Mouse (Mus musculus) ES-E14 (cell line): ENCODE measurements around the gene Gnl3. TPM values are rescaled to one million over a fixed set of nuclear protein-coding genes. Genes with fewer than 3 reads are reported as not detected.

Experiments
- DNase-seq: peaks from one replicate; pipeline ENCODE4 v3.0.0-alpha.2; 2013; ENCODE audit warnings: low read depth, low spot score
- H3K27ac ChIP-seq: 2 replicates; pipeline ENCODE4 v1.5.1; 2012; ENCODE audit warnings: low read depth, mild to moderate bottlenecking, low read length, moderate library complexity, mixed read lengths; ENCODE audit not compliant: poor library complexity, insufficient read depth, severe bottlenecking
- H3K36me3 ChIP-seq: 2 replicates; pipeline ENCODE4 v1.6.1; 2012; ENCODE audit warnings: mild to moderate bottlenecking, low read length, moderate library complexity, mixed read lengths; ENCODE audit not compliant: control insufficient read depth, poor library complexity, insufficient read depth, severe bottlenecking
- H3K4me1 ChIP-seq, 2 experiments: fragments of 150-350 bp in 1 of 2; sonication (generic) in 1 of 2; 2 replicates each; pipeline ENCODE4 v1.6.1; 2012; ENCODE audit warnings: low read length in 2 of 2, mild to moderate bottlenecking in 1 of 2, mixed read lengths in 1 of 2; ENCODE audit not compliant: control insufficient read depth in 2 of 2, insufficient read depth in 2 of 2, poor library complexity in 1 of 2
- H3K4me3 ChIP-seq, 2 experiments: fragments of 150-350 bp in 1 of 2; sonication (generic) in 1 of 2; 2 replicates each; pipeline ENCODE4 v1.5.1; 2012; ENCODE audit warnings: low read length in 2 of 2, low read depth in 1 of 2, mild to moderate bottlenecking in 1 of 2, mixed read lengths in 1 of 2; ENCODE audit not compliant: insufficient read depth in 1 of 2, poor library complexity in 1 of 2, severe bottlenecking in 1 of 2
- H3K9ac ChIP-seq: 2 replicates; pipeline ENCODE4 v1.6.1; 2012; ENCODE audit warnings: low read depth, mild to moderate bottlenecking, low read length, mixed read lengths; ENCODE audit not compliant: poor library complexity, insufficient read depth, severe bottlenecking
- H3K9me3 ChIP-seq: fragments of 150-350 bp; sonication (generic); 2 replicates; pipeline ENCODE4 v1.6.1; 2012; ENCODE audit warnings: low read depth, mild to moderate bottlenecking, low read length; ENCODE audit not compliant: control insufficient read depth, insufficient read depth
- CHD2 ChIP-seq: IDR thresholded peaks from 2 replicates; pipeline ENCODE4 v1.6.1; 2014; ENCODE audit warnings: mild to moderate bottlenecking, low read depth, low read length, inconsistent platforms
- HCFC1 ChIP-seq: IDR thresholded peaks from 2 replicates; pipeline ENCODE4 v1.6.1; 2012; ENCODE audit warnings: low read length, inconsistent platforms, borderline replicate concordance; ENCODE audit not compliant: insufficient read depth
- MAFK ChIP-seq: IDR thresholded peaks from 2 replicates; pipeline ENCODE4 v1.6.1; 2014; ENCODE audit warnings: mild to moderate bottlenecking, low read depth, low read length, inconsistent platforms; ENCODE audit not compliant: insufficient read depth
- ZC3H11A ChIP-seq: IDR thresholded peaks from 2 replicates; pipeline ENCODE4 v1.6.1; 2012; ENCODE audit warnings: low read depth, mild to moderate bottlenecking, inconsistent platforms, low read length, borderline replicate concordance
- ZNF384 ChIP-seq: IDR thresholded peaks from 2 replicates; pipeline ENCODE4 v1.6.1; 2012; ENCODE audit warnings: low read depth, low read length, inconsistent platforms
- in situ Hi-C, 2 experiments: fragments of 600-800 bp; cut with MboI; formaldehyde crosslinking; loops; one replicate each; pipeline ENCODE4 v1.15.1; 2025; ENCODE audit warnings: low sequenced_read_pairs in 2 of 2, inconsistent platforms in 1 of 2; ENCODE audit not compliant: unreplicated experiment in 2 of 2
- total RNA-seq: library from RNA; depleted of rRNA; stranded (reverse); fragments of 300-350 nt; gene quantifications from 2 replicates; pipeline ENCODE4 v1.2.3, GENCODE M21; 2012

The Gnl3 gene
- total RNA-seq, 1 experiment = 377 TPM

GRCm38 (mm10) chr14:31022579-31022978 is 3.6 kb upstream of the Gnl3 start:
- Histone ChIP-seq H3K27ac (no peak overlapping the region), H3K9ac (no peak overlapping the region; the same call in 1 of the 2 replicates), H3K36me3 (peaks cover 9% of the 10 kb centered on the region), H3K4me3 (no peak overlapping the region), H3K9me3 (no peaks in the 10 kb centered on the region), H3K4me1 (peaks cover 1 to 2% of the 10 kb centered on the region in 2 experiments; a peak in 2 of 4 replicates)
- no peak for DNase-seq
- in situ Hi-C loops = no loop called here
- TF ChIP-seq MAFK = no peak
- TF ChIP-seq ZC3H11A = no peak
- TF ChIP-seq HCFC1 = no peak
- no peak for TF ChIP-seq CHD2
- no peak for TF ChIP-seq ZNF384

GRCm38 (mm10) chr14:31019331-31020205 is 616 bp upstream of the Gnl3 start:
- no peaks in the 10 kb centered on the region for H3K9me3 ChIP-seq
- peak overlapping the region; percentile 88 for H3K9ac ChIP-seq
- in situ Hi-C loops = no loop called here
- TF ChIP-seq HCFC1 (peak; percentile 44; the same call in 1 of the 2 replicates), MAFK (no peak), ZC3H11A (no peak), CHD2 (no peak), ZNF384 (peak; percentile 95)
- peak; percentile 41 for DNase-seq
- H3K36me3 ChIP-seq = peaks cover 32% of the 10 kb centered on the region
- peak overlapping the region; percentile 82 for H3K27ac ChIP-seq
- H3K4me1 ChIP-seq = peaks cover 4% of the 10 kb centered on the region in 2 experiments
- peak overlapping the region; percentile 90 to 92 for H3K4me3 ChIP-seq

- H3K9me3 ChIP-seq = no peaks in the 10 kb centered on the region
- H3K36me3 ChIP-seq = peaks cover 46% of the 10 kb centered on the region
- DNase-seq = no peak
- no peak for TF ChIP-seq ZC3H11A
- TF ChIP-seq CHD2 = 0 out of 2 replicates have a peak, but pooled peaks have one; percentile 34
- TF ChIP-seq HCFC1 = 0 out of 2 replicates have a peak, but pooled peaks have one; percentile 33
- TF ChIP-seq ZNF384 = no peak
- TF ChIP-seq MAFK = no peak
- in situ Hi-C loops = no loop called here
- H3K4me1 ChIP-seq = peaks cover 4% of the 10 kb centered on the region in 2 experiments
- H3K27ac ChIP-seq = no peak overlapping the region; the same call in 1 of the 2 replicates
- H3K4me3 ChIP-seq = peak overlapping the region; percentile 92 to 96
- H3K9ac ChIP-seq = peak overlapping the region; percentile 99
These were observed 1.1 kb downstream of the Gnl3 start for GRCm38 (mm10) chr14:31017854-31018253.

- Histone ChIP-seq H3K4me3 (no peak overlapping the region), H3K4me1 (peaks cover 4% of the 10 kb centered on the region in 2 experiments), H3K36me3 (peaks cover 56% of the 10 kb centered on the region), H3K9me3 (no peaks in the 10 kb centered on the region), H3K27ac (no peak overlapping the region), H3K9ac (no peak overlapping the region)
- DNase-seq = no peak
- in situ Hi-C loops = no loop called here
- no peak for TF ChIP-seq MAFK
- no peak for TF ChIP-seq ZNF384
- no peak for TF ChIP-seq CHD2
- no peak for TF ChIP-seq HCFC1
- TF ChIP-seq ZC3H11A = no peak
These were observed 2.9 kb downstream of the Gnl3 start for GRCm38 (mm10) chr14:31016063-31016462.
